Mouse (Mus musculus) intestine, postnatal 0 days (tissue): ENCODE data around the gene Gm27027. TPM values are rescaled to one million over a fixed set of nuclear protein-coding genes. Genes with fewer than 3 reads are reported as not detected.

Source experiments
- ATAC-seq: fragments of 200-750 bp; cut with Nextera tagmentation; 2 replicates; pipeline ENCODE4 v1.8.0; 2017; ENCODE audit warnings: mild to moderate bottlenecking, moderate TSS enrichment, moderate library complexity
- H3K27ac ChIP-seq: fragments of 300-500 bp; sonication (generic); 2 replicates; pipeline ENCODE4 v1.5.1; 2014; ENCODE audit warnings: mild to moderate bottlenecking, low read depth, low read length, moderate library complexity
- H3K27me3 ChIP-seq: fragments of 300-500 bp; sonication (generic); replicated peaks from 2 replicates; pipeline ENCODE4 v1.6.1; 2014; ENCODE audit warnings: low read length, mixed read lengths; ENCODE audit not compliant: control insufficient read depth, insufficient read depth
- H3K36me3 ChIP-seq: fragments of 300-500 bp; sonication (generic); 2 replicates; pipeline ENCODE4 v1.6.1; 2014; ENCODE audit warnings: mild to moderate bottlenecking, moderate library complexity; ENCODE audit not compliant: control insufficient read depth, insufficient read depth
- H3K4me1 ChIP-seq: fragments of 300-500 bp; sonication (generic); replicated peaks from 2 replicates; pipeline ENCODE4 v1.6.1; 2014; ENCODE audit warnings: antibody characterized with exemption, low read length, mixed read lengths; ENCODE audit not compliant: control insufficient read depth, insufficient read depth
- H3K4me2 ChIP-seq: fragments of 300-500 bp; sonication (generic); replicated peaks from 2 replicates; pipeline ENCODE4 v1.6.1; 2014; ENCODE audit warnings: low read depth, mild to moderate bottlenecking, moderate library complexity
- H3K4me3 ChIP-seq: fragments of 300-500 bp; sonication (generic); 2 replicates; pipeline ENCODE4 v1.5.1; 2014; ENCODE audit warnings: low read depth, low read length
- H3K9ac ChIP-seq: fragments of 300-500 bp; sonication (generic); 2 replicates; pipeline ENCODE4 v1.6.1; 2014; ENCODE audit warnings: mild to moderate bottlenecking, low read depth, low read length
- H3K9me3 ChIP-seq: fragments of 300-500 bp; sonication (generic); 2 replicates; pipeline ENCODE4 v1.6.1; 2016; ENCODE audit warnings: mixed run types; ENCODE audit not compliant: control insufficient read depth
- CTCF ChIP-seq: sonication (generic); IDR thresholded peaks from 2 replicates; pipeline ENCODE4 v1.5.1; 2016; ENCODE audit warnings: low read depth, mild to moderate bottlenecking, control low read depth, antibody characterized with exemption, moderate library complexity
- WGBS: fragments of 180-500 bp; shearing (Covaris S2); extraction: QIAGEN DNeasy Blood & Tissue Kit; methylation state at CpG from one replicate; pipeline ENCODE4 v1.1.7; 2014; 5-methylcytosine and 5-hydroxymethylcytosine counted together
- polyA plus RNA-seq: library from polyadenylated mRNA; unstranded; fragments of >200 nt; fragmentation: Nextera tagmentation; extraction: Ambion mirVana; gene quantifications from 2 replicates; pipeline ENCODE4 v1.2.1, GENCODE M21; 2015

The Gm27027 gene
- polyA plus RNA-seq, 1 experiment from 2014 or later = not detected

DNA sequence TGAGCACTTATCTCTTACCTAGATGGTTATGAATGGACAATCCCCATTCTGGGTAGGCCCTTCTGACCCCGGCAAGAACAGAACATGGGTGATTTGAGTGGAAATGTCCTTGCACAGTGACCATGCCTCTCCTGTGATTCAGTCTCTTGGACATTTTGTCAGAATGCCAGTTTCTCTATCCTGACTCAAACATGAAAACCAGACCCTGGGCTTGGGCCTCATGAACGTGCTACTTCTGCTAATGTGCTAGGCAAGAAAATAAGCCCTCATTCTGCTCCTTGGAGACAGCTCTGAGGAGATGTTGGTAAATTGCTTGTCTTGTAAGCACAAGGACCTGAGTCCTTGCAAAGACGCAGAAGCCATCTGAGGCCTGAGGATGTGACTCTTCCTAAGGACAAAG is 77.1 kb downstream of the Gm27027 start:
- WGBS = 80% methylated on average over 3 of the region's 3 CpGs
- TF ChIP-seq CTCF = no peak
- no peaks in the 10 kb centered on the region for H3K36me3 ChIP-seq
- no peak overlapping the region for H3K27ac ChIP-seq
- no peak overlapping the region for H3K9ac ChIP-seq
- no peak overlapping the region for H3K4me3 ChIP-seq
- no peaks in the 10 kb centered on the region for H3K9me3 ChIP-seq
- no peaks in the 10 kb centered on the region for H3K4me1 ChIP-seq
- no peak overlapping the region for H3K4me2 ChIP-seq
- no peak for ATAC-seq
- H3K27me3 ChIP-seq = no peaks in the 10 kb centered on the region

DNA sequence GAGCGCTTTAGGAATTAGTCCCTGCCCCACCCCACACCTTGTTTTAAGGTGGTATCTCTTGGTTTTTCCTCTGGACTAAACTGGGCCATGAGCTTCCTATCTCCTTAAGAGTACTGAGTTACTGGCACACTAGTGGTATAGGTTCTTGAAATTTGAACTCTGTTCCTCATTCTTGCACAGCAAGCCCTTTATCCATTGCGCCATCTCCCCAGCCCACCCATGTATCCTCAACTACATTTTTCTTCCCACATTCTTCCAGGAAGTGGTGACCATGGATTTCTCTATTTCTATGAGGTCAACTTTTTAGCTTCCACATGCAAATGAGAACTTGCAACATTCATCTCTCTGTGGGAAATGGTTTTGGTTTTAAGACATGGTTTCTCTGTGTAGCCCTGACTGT is 82.6 kb downstream of the Gm27027 start:
- Histone ChIP-seq H3K9me3 (no peaks in the 10 kb centered on the region), H3K4me3 (no peak overlapping the region), H3K4me1 (no peaks in the 10 kb centered on the region), H3K27ac (no peak overlapping the region), H3K36me3 (no peaks in the 10 kb centered on the region), H3K27me3 (no peaks in the 10 kb centered on the region), H3K9ac (no peak overlapping the region), H3K4me2 (no peak overlapping the region)
- TF ChIP-seq CTCF = no peak
- WGBS = 91% methylated on average over 2 of the region's 2 CpGs
- ATAC-seq = no peak

DNA sequence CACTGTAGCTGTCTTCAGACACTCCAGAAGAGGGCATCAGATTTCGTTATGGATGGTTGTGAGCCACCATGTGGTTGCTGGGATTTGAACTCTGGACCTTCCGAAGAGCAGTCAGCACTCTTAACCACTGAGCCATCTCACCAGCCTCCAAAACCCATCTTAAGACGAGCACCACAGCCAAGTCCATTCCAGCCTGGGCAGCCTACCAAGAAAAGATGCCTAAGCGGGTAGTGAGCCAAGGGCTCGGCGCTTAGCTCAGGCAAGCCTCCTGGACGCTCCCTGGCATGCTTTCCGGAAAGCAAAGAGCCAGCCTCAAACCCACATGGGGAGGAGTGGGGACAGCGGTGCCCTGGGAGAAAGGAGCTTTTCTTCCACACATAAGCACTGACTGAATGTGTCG is 84.2 kb downstream of the Gm27027 start:
- ATAC-seq = no peak
- TF ChIP-seq CTCF = no peak
- Histone ChIP-seq H3K27ac (no peak overlapping the region), H3K4me1 (no peaks in the 10 kb centered on the region), H3K4me3 (no peak overlapping the region), H3K9me3 (no peaks in the 10 kb centered on the region), H3K9ac (no peak overlapping the region), H3K36me3 (no peaks in the 10 kb centered on the region), H3K27me3 (no peaks in the 10 kb centered on the region), H3K4me2 (no peak overlapping the region)
- 83% methylated on average over 10 of the region's 10 CpGs for WGBS

GRCm38 (mm10) chr2:93909716-93910115 is 86.4 kb downstream of the Gm27027 start:
- no peak overlapping the region for H3K27ac ChIP-seq
- H3K9me3 ChIP-seq = no peaks in the 10 kb centered on the region
- no peak overlapping the region for H3K4me3 ChIP-seq
- WGBS = 66% methylated on average over 5 of the region's 5 CpGs
- no peak for TF ChIP-seq CTCF
- no peaks in the 10 kb centered on the region for H3K4me1 ChIP-seq
- no peaks in the 10 kb centered on the region for H3K36me3 ChIP-seq
- ATAC-seq = no peak
- H3K9ac ChIP-seq = no peak overlapping the region
- H3K4me2 ChIP-seq = no peak overlapping the region
- no peaks in the 10 kb centered on the region for H3K27me3 ChIP-seq

DNA sequence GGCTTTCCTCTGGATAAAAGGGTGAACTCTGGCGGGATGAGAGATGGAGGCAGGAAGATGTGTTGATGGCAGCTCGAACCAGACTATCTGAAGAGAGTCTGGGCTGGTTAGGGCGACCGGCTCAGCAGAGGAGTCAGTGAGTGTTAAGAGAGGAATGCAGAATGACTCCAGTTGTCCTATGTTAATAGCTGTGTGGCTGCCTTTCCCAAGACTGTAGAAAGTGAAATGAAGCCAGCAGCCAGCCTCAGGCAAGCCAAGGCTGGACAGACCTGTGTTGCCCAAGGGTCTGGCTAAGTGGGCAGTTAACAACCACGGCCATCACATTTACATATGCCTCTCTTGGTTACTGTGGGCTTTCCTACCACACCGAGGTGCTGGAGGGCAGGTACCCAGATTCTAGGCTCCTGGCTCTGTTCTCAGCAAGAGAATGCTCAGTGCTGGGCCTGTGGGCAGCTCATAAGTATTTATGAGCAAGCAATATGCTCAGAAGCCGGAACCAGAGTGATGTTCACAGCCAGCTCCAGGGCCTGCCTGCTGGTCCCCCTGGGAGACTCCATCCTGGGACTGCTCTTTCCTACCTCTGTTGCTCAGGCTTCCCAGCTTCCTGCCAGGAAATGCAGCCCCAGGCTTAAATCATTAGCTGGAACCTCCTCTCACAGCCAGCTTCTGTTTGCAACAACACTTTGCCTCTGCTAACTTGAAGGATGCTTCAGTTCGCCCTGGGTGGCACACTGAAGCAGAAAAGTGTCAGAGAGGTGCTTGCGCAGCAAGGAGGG is 88.4 kb downstream of the Gm27027 start:
- 59% methylated on average over 9 of the region's 9 CpGs for WGBS

More for the DNA sequence above, 88.4 kb downstream of the Gm27027 start:
- no peak for ATAC-seq
- no peaks in the 10 kb centered on the region for H3K36me3 ChIP-seq
- no peak overlapping the region for H3K4me3 ChIP-seq
- H3K9ac ChIP-seq = no peak overlapping the region
- H3K27me3 ChIP-seq = no peaks in the 10 kb centered on the region
- no peak for TF ChIP-seq CTCF
- no peaks in the 10 kb centered on the region for H3K9me3 ChIP-seq
- H3K4me1 ChIP-seq = no peaks in the 10 kb centered on the region
- no peak overlapping the region for H3K4me2 ChIP-seq
- no peak overlapping the region for H3K27ac ChIP-seq

Other genes with a start within 250 kb of the Gm27027 start
- 40.8 and 43.1 TPM in 2 replicates for gene Ext2, start 173.8 kb downstream of the Gm27027 start, polyA plus RNA-seq
- 7.6 and 8.4 TPM in 2 replicates for gene Accs, start 146.4 kb downstream of the Gm27027 start, polyA plus RNA-seq
- gene Accsl, start 127.2 kb downstream of the Gm27027 start, polyA plus RNA-seq = not detected in 2 replicates
- gene Gm13889, start 39.2 kb downstream of the Gm27027 start, polyA plus RNA-seq = 33.7 and 35.4 TPM in 2 replicates
- gene Alkbh3, start 14.5 kb upstream of the Gm27027 start, polyA plus RNA-seq = 58.8 and 63.2 TPM in 2 replicates
- gene Hsd17b12, start 161.6 kb upstream of the Gm27027 start, polyA plus RNA-seq = 93.9 and 95.4 TPM in 2 replicates